Mouse (Mus musculus) CD4-positive helper T cell, adult 2 months (primary cell): ENCODE measurements around the gene Susd4.

Experiments
- DNase-seq: peaks from one replicate; pipeline ENCODE4 v3.0.0-alpha.2; 2012; ENCODE audit warnings: low read depth, missing footprints, low spot score

Gene Susd4

GRCm38 (mm10) chr1:182852158-182852557 lies 88.5 kb downstream of the Susd4 start:
- no peak for DNase-seq

- DNase-seq = no peak
These were observed 93.0 kb downstream of the Susd4 start for GRCm38 (mm10) chr1:182856636-182857035.

- peak; percentile 6 for DNase-seq
These were observed 98.2 kb downstream of the Susd4 start for GRCm38 (mm10) chr1:182861671-182862358.

- DNase-seq = no peak
These were observed 99.7 kb downstream of the Susd4 start for GRCm38 (mm10) chr1:182863396-182863795.

GRCm38 (mm10) chr1:182867886-182868285 lies 104.2 kb downstream of the Susd4 start:
- DNase-seq = no peak

- no peak for DNase-seq
These were observed 104.9 kb downstream of the Susd4 start for GRCm38 (mm10) chr1:182868432-182869113.

GRCm38 (mm10) chr1:182869114-182869456 lies 105.4 kb downstream of the Susd4 start:
- DNase-seq = no peak

- no peak for DNase-seq
These were observed 114.5 kb downstream of the Susd4 start for GRCm38 (mm10) chr1:182878156-182878555.

- DNase-seq = no peak
These were observed 115.1 kb downstream of the Susd4 start for GRCm38 (mm10) chr1:182878719-182879118.

- no peak for DNase-seq
These were observed 117.6 kb downstream of the Susd4 start for GRCm38 (mm10) chr1:182881246-182881645.

- no peak for DNase-seq
These were observed 119.0 kb downstream of the Susd4 start for GRCm38 (mm10) chr1:182882611-182883010.

- no peak for DNase-seq
These were observed 132.0 kb downstream of the Susd4 start for GRCm38 (mm10) chr1:182895698-182896097.

GRCm38 (mm10) chr1:182897071-182897470 lies 133.4 kb downstream of the Susd4 start:
- no peak for DNase-seq

GRCm38 (mm10) chr1:182897506-182898138 lies 134.0 kb downstream of the Susd4 start:
- DNase-seq = no peak

GRCm38 (mm10) chr1:182902095-182902494 lies 138.4 kb downstream of the Susd4 start:
- DNase-seq = no peak

GRCm38 (mm10) chr1:182902906-182903305 lies 139.2 kb downstream of the Susd4 start:
- no peak for DNase-seq

GRCm38 (mm10) chr1:182905669-182906068 lies 142.0 kb downstream of the Susd4 start:
- DNase-seq = no peak

- no peak for DNase-seq
These were observed 144.7 kb downstream of the Susd4 start for GRCm38 (mm10) chr1:182908050-182909036.

GRCm38 (mm10) chr1:182909066-182909465 lies 145.4 kb downstream of the Susd4 start:
- DNase-seq = no peak

- no peak for DNase-seq
These were observed 145.9 kb downstream of the Susd4 start for GRCm38 (mm10) chr1:182909596-182909995.

- DNase-seq = no peak
These were observed 148.9 kb downstream of the Susd4 start for GRCm38 (mm10) chr1:182912591-182912990.
